Mouse (Mus musculus) hindbrain, postnatal 0 days (tissue): ENCODE results near the gene Podxl2. TPM values are rescaled to one million over a fixed set of nuclear protein-coding genes. Genes with fewer than 3 reads are reported as not detected.
A peak's percentile ranks its signal among the peaks of the same experiment; 100 is the strongest.

Experiments
- ATAC-seq: fragments of 200-750 bp; cut with Nextera tagmentation; 2 replicates; pipeline ENCODE4 v1.8.0; 2017; ENCODE audit warnings: mild to moderate bottlenecking, moderate TSS enrichment, moderate library complexity
- DNase-seq: peaks from one replicate; pipeline ENCODE4 v3.0.0-alpha.2; 2015; ENCODE audit warnings: low spot score
- H3K27ac ChIP-seq: fragments of 300-500 bp; sonication (generic); 2 replicates; pipeline ENCODE4 v1.5.1; 2014; ENCODE audit warnings: mild to moderate bottlenecking
- H3K27me3 ChIP-seq: fragments of 300-500 bp; sonication (generic); 2 replicates; pipeline ENCODE4 v1.6.1; 2014; ENCODE audit warnings: low read length, mixed read lengths; ENCODE audit not compliant: insufficient read depth
- H3K36me3 ChIP-seq: fragments of 300-500 bp; sonication (generic); 2 replicates; pipeline ENCODE4 v1.6.1; 2014; ENCODE audit warnings: low read length, mixed read lengths; ENCODE audit not compliant: insufficient read depth
- H3K4me1 ChIP-seq: fragments of 300-500 bp; sonication (generic); 2 replicates; pipeline ENCODE4 v1.6.1; 2014; ENCODE audit warnings: antibody characterized with exemption, low read length, mixed read lengths; ENCODE audit not compliant: insufficient read depth
- H3K4me2 ChIP-seq: fragments of 300-500 bp; sonication (generic); 2 replicates; pipeline ENCODE4 v1.6.1; 2014; ENCODE audit warnings: low read depth, mild to moderate bottlenecking, low read length, moderate library complexity, mixed read lengths
- H3K4me3 ChIP-seq: fragments of 300-500 bp; sonication (generic); 2 replicates; pipeline ENCODE4 v1.5.1; 2014; ENCODE audit warnings: low read length
- H3K9ac ChIP-seq: fragments of 300-500 bp; sonication (generic); replicated peaks from 2 replicates; pipeline ENCODE4 v1.6.1; 2014; ENCODE audit warnings: mild to moderate bottlenecking, low read length, moderate library complexity, mixed read lengths
- H3K9me3 ChIP-seq: fragments of 300-500 bp; sonication (generic); 2 replicates; pipeline ENCODE4 v1.6.1; 2016; ENCODE audit warnings: low read length, mixed read lengths
- CTCF ChIP-seq: IDR thresholded peaks from 2 replicates; pipeline ENCODE4 v1.5.1; 2016; ENCODE audit warnings: antibody characterized with exemption, control low read depth, low read depth
- WGBS: fragments of 180-500 bp; shearing (Covaris S2); extraction: QIAGEN DNeasy Blood & Tissue Kit; methylation state at CpG from one replicate; pipeline ENCODE4 v1.1.7; 2014; 5-methylcytosine and 5-hydroxymethylcytosine counted together
- polyA plus RNA-seq: library from polyadenylated mRNA; unstranded; fragments of >200 nt; fragmentation: Nextera tagmentation; extraction: Ambion mirVana; gene quantifications from 2 replicates; pipeline ENCODE4 v1.2.1, GENCODE M21; 2015
- total RNA-seq: library from RNA; depleted of rRNA; stranded (reverse); fragments of >200 nt; gene quantifications from 2 replicates; pipeline ENCODE4 v1.2.3, GENCODE M21; 2014

The Podxl2 gene
- total and polyA plus RNA-seq, 2 experiments from 2014 or later, result 695 to 1,247 TPM

GRCm38 (mm10) chr6:88901471-88901870 lies 26.6 kb upstream of the Podxl2 start:
- H3K27me3 ChIP-seq, result no peaks in the 10 kb centered on the region
- H3K4me1 ChIP-seq, result peaks cover 23% of the 10 kb centered on the region
- DNase-seq (no peak), ATAC-seq (no peak)
- peak overlapping the region; percentile 99 for H3K4me2 ChIP-seq
- peak overlapping the region; percentile 88 for H3K27ac ChIP-seq
- WGBS, result 9% methylated on average over 5 of the region's 5 CpGs
- no peaks in the 10 kb centered on the region for H3K36me3 ChIP-seq
- TF ChIP-seq CTCF, result no peak
- H3K9ac ChIP-seq, result peak overlapping the region; percentile 79
- no peaks in the 10 kb centered on the region for H3K9me3 ChIP-seq
- H3K4me3 ChIP-seq, result peak overlapping the region; percentile 80

GRCm38 (mm10) chr6:88899628-88900027 lies 24.8 kb upstream of the Podxl2 start:
- Histone ChIP-seq H3K4me3 (no peak overlapping the region), H3K27me3 (no peaks in the 10 kb centered on the region), H3K4me2 (no peak overlapping the region), H3K9me3 (no peaks in the 10 kb centered on the region), H3K9ac (no peak overlapping the region), H3K27ac (no peak overlapping the region), H3K4me1 (peaks cover 20% of the 10 kb centered on the region), H3K36me3 (no peaks in the 10 kb centered on the region)
- no peak for DNase-seq
- 86% methylated on average over 2 of the region's 2 CpGs for WGBS
- TF ChIP-seq CTCF, result no peak
- ATAC-seq, result no peak

- no peaks in the 10 kb centered on the region for H3K9me3 ChIP-seq
- TF ChIP-seq CTCF, result no peak
- 0 out of 2 replicates have a peak overlapping the region, but pooled peaks have one; percentile 57 for H3K4me3 ChIP-seq
- no peak overlapping the region for H3K27ac ChIP-seq
- ATAC-seq (no peak), DNase-seq (no peak)
- no peaks in the 10 kb centered on the region for H3K36me3 ChIP-seq
- no peak overlapping the region for H3K9ac ChIP-seq
- WGBS, result 54% methylated on average over 4 of the region's 4 CpGs
- H3K27me3 ChIP-seq, result no peaks in the 10 kb centered on the region
- H3K4me2 ChIP-seq, result peak overlapping the region; percentile 97; the same call in 1 of the 2 replicates
- H3K4me1 ChIP-seq, result peaks cover 18% of the 10 kb centered on the region
Observed at GRCm38 (mm10) chr6:88899086-88899485, 24.2 kb upstream of the Podxl2 start.

- peak; percentile 97 for DNase-seq
- TF ChIP-seq CTCF, result 0 out of 2 replicates have a peak, but pooled peaks have one; percentile 30
Observed at GRCm38 (mm10) chr6:88898534-88899048, 23.7 kb upstream of the Podxl2 start, which contains the start of gene Mcm2. Gene Mcm2 (minus strand): TSS chr6:88898780.

GRCm38 (mm10) chr6:88897246-88897645 lies 22.4 kb upstream of the Podxl2 start:
- DNase-seq, result no peak

More at GRCm38 (mm10) chr6:88898534-88899048, 23.7 kb upstream of the Podxl2 start, which contains the start of gene Mcm2:
- no peaks in the 10 kb centered on the region for H3K36me3 ChIP-seq
- H3K4me3 ChIP-seq, result peak within 1 kb of the TSS; percentile 57
- under 1% methylated on average over 33 of the region's 33 CpGs for WGBS
- peak within 1 kb of the TSS; percentile 74 for H3K27ac ChIP-seq
- H3K9me3 ChIP-seq, result no peaks in the 10 kb centered on the region
- no peaks in the 10 kb centered on the region for H3K27me3 ChIP-seq
- peaks cover 13% of the 10 kb centered on the region; the same call in 1 of the 2 replicates for H3K4me1 ChIP-seq
- H3K9ac ChIP-seq, result peak within 1 kb of the TSS; percentile 71
- H3K4me2 ChIP-seq, result peak within 1 kb of the TSS; percentile 97
- ATAC-seq, result peak; percentile 86

GRCm38 (mm10) chr6:88895943-88896342 lies 21.1 kb upstream of the Podxl2 start:
- no peak overlapping the region for H3K27ac ChIP-seq
- TF ChIP-seq CTCF, result no peak
- peaks cover 4% of the 10 kb centered on the region; the same call in 1 of the 2 replicates for H3K36me3 ChIP-seq
- DNase-seq (no peak), ATAC-seq (no peak)
- H3K4me2 ChIP-seq, result no peak overlapping the region
- H3K4me3 ChIP-seq, result no peak overlapping the region
- H3K9ac ChIP-seq, result no peak overlapping the region
- no peaks in the 10 kb centered on the region for H3K9me3 ChIP-seq
- no peaks in the 10 kb centered on the region for H3K4me1 ChIP-seq
- H3K27me3 ChIP-seq, result no peaks in the 10 kb centered on the region
- 86% methylated on average over 6 of the region's 6 CpGs for WGBS

More at GRCm38 (mm10) chr6:88897246-88897645, 22.4 kb upstream of the Podxl2 start:
- Histone ChIP-seq H3K36me3 (peaks cover under 1% of the 10 kb centered on the region; the same call in 1 of the 2 replicates), H3K9me3 (no peaks in the 10 kb centered on the region), H3K4me1 (peaks cover 6% of the 10 kb centered on the region; the same call in 1 of the 2 replicates), H3K9ac (no peak overlapping the region), H3K4me2 (peak overlapping the region; percentile 19; the same call in 1 of the 2 replicates), H3K27ac (no peak overlapping the region), H3K27me3 (no peaks in the 10 kb centered on the region), H3K4me3 (no peak overlapping the region)
- WGBS, result 76% methylated on average over 7 of the region's 7 CpGs
- no peak for ATAC-seq
- no peak for TF ChIP-seq CTCF

- H3K36me3 ChIP-seq, result peaks cover 21% of the 10 kb centered on the region; the same call in 1 of the 2 replicates
- H3K9me3 ChIP-seq, result no peaks in the 10 kb centered on the region
- H3K4me2 ChIP-seq, result no peak overlapping the region
- H3K27me3 ChIP-seq, result no peaks in the 10 kb centered on the region
- ATAC-seq (no peak), DNase-seq (peak; percentile 76)
- WGBS, result 55% methylated on average over 5 of the region's 5 CpGs
- H3K4me3 ChIP-seq, result no peak overlapping the region
- peak; percentile 94 for TF ChIP-seq CTCF
- no peak overlapping the region for H3K27ac ChIP-seq
- H3K9ac ChIP-seq, result no peak overlapping the region
- H3K4me1 ChIP-seq, result no peaks in the 10 kb centered on the region
Observed at GRCm38 (mm10) chr6:88893559-88893958, 18.7 kb upstream of the Podxl2 start.
